Mouse (Mus musculus) embryo, embryonic 9.5 days (tissue): Measurements from ENCODE around the gene Sh3bgrl2.

Source experiments
- DNase-seq: peaks from one replicate; pipeline ENCODE4 v3.0.0-alpha.2; 2017; ENCODE audit errors: extremely low spot score

Gene Sh3bgrl2

GRCm38 (mm10) chr9:83679626-83680025 lies 131.5 kb downstream of the Sh3bgrl2 start:
- no peak for DNase-seq

GRCm38 (mm10) chr9:83681661-83682655 lies 133.8 kb downstream of the Sh3bgrl2 start:
- DNase-seq, result no peak

GRCm38 (mm10) chr9:83686511-83687100 lies 138.5 kb downstream of the Sh3bgrl2 start:
- peak; percentile 38 for DNase-seq

- DNase-seq, result no peak
Observed at GRCm38 (mm10) chr9:83687904-83688303, 139.8 kb downstream of the Sh3bgrl2 start.
